Mouse (Mus musculus): ENCODE data around the gene Gm49383. TPM values are rescaled to one million over a fixed set of nuclear protein-coding genes. Genes with fewer than 3 reads are reported as not detected.

Gene Gm49383
- polyA plus RNA-seq, 1 experiment from 2014 or later: 35.5 TPM

GRCm38 (mm10) chr12:69158366-69158764, 38.5 kb downstream of the Gm49383 start:
- peak overlapping the region; percentile 91 for H3K27ac ChIP-seq

GRCm38 (mm10) chr12:69157107-69157506, 39.8 kb downstream of the Gm49383 start:
- Histone ChIP-seq H3K4me3 (no peak overlapping the region), H3K4me2 (no peak overlapping the region)

More at GRCm38 (mm10) chr12:69158366-69158764, 38.5 kb downstream of the Gm49383 start:
- Histone ChIP-seq H3K36me3 (peaks cover 19% of the 10 kb centered on the region), H3K4me2 (peak overlapping the region; percentile 63), H3K9ac (peak overlapping the region; percentile 84), H3K9me3 (no peaks in the 10 kb centered on the region), H3K4me1 (peaks cover 12% of the 10 kb centered on the region; the same call in 1 of the 2 replicates), H3K4me3 (peak overlapping the region; percentile 78), H3K27me3 (no peaks in the 10 kb centered on the region)
- WGBS: under 1% methylated on average over 19 of the region's 19 CpGs
- ATAC-seq (ENCODE audit: borderline replicate concordance, extremely low read depth, low FRiP score, low TSS enrichment): no peak

GRCm38 (mm10) chr12:69156436-69156835, 40.5 kb downstream of the Gm49383 start:
- H3K27ac ChIP-seq: no peak overlapping the region
- 72% methylated on average over 4 of the region's 4 CpGs for WGBS
- H3K27me3 ChIP-seq: no peaks in the 10 kb centered on the region
- H3K4me2 ChIP-seq: no peak overlapping the region
- no peak overlapping the region for H3K9ac ChIP-seq
- H3K36me3 ChIP-seq: peaks cover 19% of the 10 kb centered on the region
- no peak for ATAC-seq (ENCODE audit: borderline replicate concordance, extremely low read depth, low FRiP score, low TSS enrichment)
- H3K9me3 ChIP-seq: no peaks in the 10 kb centered on the region
- peaks cover 12% of the 10 kb centered on the region; the same call in 1 of the 2 replicates for H3K4me1 ChIP-seq
- H3K4me3 ChIP-seq: no peak overlapping the region

More at GRCm38 (mm10) chr12:69157107-69157506, 39.8 kb downstream of the Gm49383 start:
- H3K36me3 ChIP-seq: peaks cover 19% of the 10 kb centered on the region
- no peak overlapping the region for H3K9ac ChIP-seq
- no peaks in the 10 kb centered on the region for H3K27me3 ChIP-seq
- no peaks in the 10 kb centered on the region for H3K9me3 ChIP-seq
- H3K27ac ChIP-seq: no peak overlapping the region
- WGBS: 89% methylated on average over 2 of the region's 2 CpGs
- ATAC-seq (ENCODE audit: borderline replicate concordance, extremely low read depth, low FRiP score, low TSS enrichment): no peak
- peaks cover 12% of the 10 kb centered on the region; the same call in 1 of the 2 replicates for H3K4me1 ChIP-seq

- no peak overlapping the region for H3K4me2 ChIP-seq
- no peak for ATAC-seq (ENCODE audit: borderline replicate concordance, extremely low read depth, low FRiP score, low TSS enrichment)
- H3K9ac ChIP-seq: no peak overlapping the region
- peaks cover 12% of the 10 kb centered on the region; the same call in 1 of the 2 replicates for H3K4me1 ChIP-seq
- 78% methylated on average over 2 of the region's 2 CpGs for WGBS
- H3K27ac ChIP-seq: no peak overlapping the region
- no peaks in the 10 kb centered on the region for H3K9me3 ChIP-seq
- no peaks in the 10 kb centered on the region for H3K27me3 ChIP-seq
- H3K36me3 ChIP-seq: peaks cover 19% of the 10 kb centered on the region
- no peak overlapping the region for H3K4me3 ChIP-seq
Observed at GRCm38 (mm10) chr12:69155923-69156322, 41.0 kb downstream of the Gm49383 start.

GRCm38 (mm10) chr12:69150049-69150448, 46.9 kb downstream of the Gm49383 start:
- no peak overlapping the region for H3K4me3 ChIP-seq
- H3K4me1 ChIP-seq: no peaks in the 10 kb centered on the region
- H3K9me3 ChIP-seq: no peaks in the 10 kb centered on the region
- H3K9ac ChIP-seq: no peak overlapping the region
- no peak overlapping the region for H3K27ac ChIP-seq
- no peak overlapping the region for H3K4me2 ChIP-seq
- WGBS: 73% methylated on average over 13 of the region's 13 CpGs
- H3K27me3 ChIP-seq: no peaks in the 10 kb centered on the region
- no peaks in the 10 kb centered on the region for H3K36me3 ChIP-seq
- no peak for ATAC-seq (ENCODE audit: borderline replicate concordance, extremely low read depth, low FRiP score, low TSS enrichment)

- 92% methylated on average over 5 of the region's 5 CpGs for WGBS
- Histone ChIP-seq H3K9ac (no peak overlapping the region), H3K27ac (no peak overlapping the region), H3K27me3 (no peaks in the 10 kb centered on the region), H3K4me3 (no peak overlapping the region), H3K36me3 (no peaks in the 10 kb centered on the region), H3K4me2 (no peak overlapping the region), H3K4me1 (no peaks in the 10 kb centered on the region), H3K9me3 (no peaks in the 10 kb centered on the region)
- ATAC-seq (ENCODE audit: borderline replicate concordance, extremely low read depth, low FRiP score, low TSS enrichment): no peak
Observed at GRCm38 (mm10) chr12:69147166-69147735, 49.7 kb downstream of the Gm49383 start.

- Histone ChIP-seq H3K36me3 (no peaks in the 10 kb centered on the region), H3K9ac (no peak overlapping the region), H3K4me3 (no peak overlapping the region), H3K9me3 (no peaks in the 10 kb centered on the region), H3K27me3 (no peaks in the 10 kb centered on the region), H3K4me1 (no peaks in the 10 kb centered on the region), H3K27ac (no peak overlapping the region), H3K4me2 (no peak overlapping the region)
- no peak for ATAC-seq (ENCODE audit: borderline replicate concordance, extremely low read depth, low FRiP score, low TSS enrichment)
- 74% methylated on average over 6 of the region's 6 CpGs for WGBS
Observed at GRCm38 (mm10) chr12:69143460-69143859, 53.4 kb downstream of the Gm49383 start.

GRCm38 (mm10) chr12:69139841-69140240, 57.1 kb downstream of the Gm49383 start:
- H3K4me3 ChIP-seq: no peak overlapping the region
- no peaks in the 10 kb centered on the region for H3K27me3 ChIP-seq
- H3K36me3 ChIP-seq: no peaks in the 10 kb centered on the region
- H3K27ac ChIP-seq: no peak overlapping the region
- no peak for ATAC-seq (ENCODE audit: borderline replicate concordance, extremely low read depth, low FRiP score, low TSS enrichment)
- H3K9me3 ChIP-seq: no peaks in the 10 kb centered on the region
- 87% methylated on average over 7 of the region's 7 CpGs for WGBS
- H3K9ac ChIP-seq: no peak overlapping the region
- H3K4me1 ChIP-seq: no peaks in the 10 kb centered on the region
- H3K4me2 ChIP-seq: no peak overlapping the region

GRCm38 (mm10) chr12:69139201-69139600, 57.7 kb downstream of the Gm49383 start:
- Histone ChIP-seq H3K9ac (no peak overlapping the region), H3K36me3 (no peaks in the 10 kb centered on the region), H3K4me2 (no peak overlapping the region), H3K4me3 (no peak overlapping the region), H3K4me1 (no peaks in the 10 kb centered on the region), H3K9me3 (no peaks in the 10 kb centered on the region), H3K27me3 (no peaks in the 10 kb centered on the region), H3K27ac (no peak overlapping the region)
- WGBS: 91% methylated on average over 3 of the region's 3 CpGs
- ATAC-seq (ENCODE audit: borderline replicate concordance, extremely low read depth, low FRiP score, low TSS enrichment): no peak

Small RNA genes within 50 kb of the gene (microRNA-seq; reads per million reads assigned to microRNA genes)
- gene Gm47287 (not detected), gene Gm47295 (0.56 reads per million)

Other genes starting within 250 kb of the Gm49383 start
- gene Rps29, start 37.9 kb downstream of the Gm49383 start, polyA plus RNA-seq (2015; fragmentation: Nextera tagmentation; extraction: Ambion mirVana): 1,555 and 1,613 TPM in 2 replicates
- gene Lrr1, start 28.3 kb downstream of the Gm49383 start, polyA plus RNA-seq (2015; fragmentation: Nextera tagmentation; extraction: Ambion mirVana): 27.9 and 29.1 TPM in 2 replicates
- 509 and 512 TPM in 2 replicates for gene Rpl36al, start 13.0 kb downstream of the Gm49383 start, polyA plus RNA-seq (2015; fragmentation: Nextera tagmentation; extraction: Ambion mirVana)
- 56.7 and 58.2 TPM in 2 replicates for gene Mgat2, start 12.9 kb downstream of the Gm49383 start, polyA plus RNA-seq (2015; fragmentation: Nextera tagmentation; extraction: Ambion mirVana)
- 10.3 and 10.5 TPM in 2 replicates for gene Dnaaf2, start 1.3 kb upstream of the Gm49383 start, polyA plus RNA-seq (2015; fragmentation: Nextera tagmentation; extraction: Ambion mirVana)
- gene Gm49384, start 7.2 kb upstream of the Gm49383 start, polyA plus RNA-seq (2015; fragmentation: Nextera tagmentation; extraction: Ambion mirVana): 30.5 and 34.4 TPM in 2 replicates
- gene Pole2, start 31.1 kb upstream of the Gm49383 start, polyA plus RNA-seq (2015; fragmentation: Nextera tagmentation; extraction: Ambion mirVana): 33.5 and 36.3 TPM in 2 replicates
- 5.9 and 6.8 TPM in 2 replicates for gene Klhdc1, start 44.1 kb upstream of the Gm49383 start, polyA plus RNA-seq (2015; fragmentation: Nextera tagmentation; extraction: Ambion mirVana)
- gene Klhdc2, start 99.6 kb upstream of the Gm49383 start, polyA plus RNA-seq (2015; fragmentation: Nextera tagmentation; extraction: Ambion mirVana): 124 and 131 TPM in 2 replicates
- gene Nemf, start 160.1 kb upstream of the Gm49383 start, polyA plus RNA-seq (2015; fragmentation: Nextera tagmentation; extraction: Ambion mirVana): 76.9 and 84.2 TPM in 2 replicates
- 50.6 and 54.5 TPM in 2 replicates for gene Arf6, start 175.0 kb upstream of the Gm49383 start, polyA plus RNA-seq (2015; fragmentation: Nextera tagmentation; extraction: Ambion mirVana)
- 1.8 and 1.9 TPM in 2 replicates for gene Gm9887, start 175.4 kb upstream of the Gm49383 start, polyA plus RNA-seq (2015; fragmentation: Nextera tagmentation; extraction: Ambion mirVana)